Mouse (Mus musculus) frontal cortex, postnatal 14 days (tissue): Measurements from ENCODE around the gene Apol8.

Experiments
- DNase-seq, 2 experiments: peaks; one replicate each; pipeline ENCODE4 v3.0.0; 2022; ENCODE audit warnings: low spot score in 2 of 2

Gene Apol8

GRCm38 (mm10) chr15:77785807-77786206 lies 29.0 kb upstream of the Apol8 start:
- no peak for DNase-seq

GRCm38 (mm10) chr15:77784039-77784824 lies 27.4 kb upstream of the Apol8 start:
- DNase-seq, result peak; percentile 58 to 70

GRCm38 (mm10) chr15:77782449-77783014 lies 25.7 kb upstream of the Apol8 start:
- DNase-seq, result no peak

GRCm38 (mm10) chr15:77775186-77775963 lies 18.6 kb upstream of the Apol8 start:
- peak in 1 of 2 experiments; percentile 63 for DNase-seq

- no peak for DNase-seq
Measured at GRCm38 (mm10) chr15:77774303-77774702, 17.5 kb upstream of the Apol8 start.

- no peak for DNase-seq
Measured at GRCm38 (mm10) chr15:77773099-77773915, 16.5 kb upstream of the Apol8 start.

- DNase-seq, result no peak
Measured at GRCm38 (mm10) chr15:77770942-77771341, 14.1 kb upstream of the Apol8 start.

GRCm38 (mm10) chr15:77770341-77770740 lies 13.5 kb upstream of the Apol8 start:
- no peak for DNase-seq

- no peak for DNase-seq
Measured at GRCm38 (mm10) chr15:77766981-77767380, 10.2 kb upstream of the Apol8 start.

GRCm38 (mm10) chr15:77765484-77766093 lies 8.8 kb upstream of the Apol8 start:
- DNase-seq, result no peak

- no peak for DNase-seq
Measured at GRCm38 (mm10) chr15:77764391-77765006, 7.7 kb upstream of the Apol8 start.

GRCm38 (mm10) chr15:77763702-77764101 lies 6.9 kb upstream of the Apol8 start:
- no peak for DNase-seq

- DNase-seq, result no peak
Measured at GRCm38 (mm10) chr15:77763050-77763449, 6.2 kb upstream of the Apol8 start.

- no peak for DNase-seq
Measured at GRCm38 (mm10) chr15:77761561-77762380, 5.0 kb upstream of the Apol8 start.

- no peak for DNase-seq
Measured at GRCm38 (mm10) chr15:77761083-77761482, 4.3 kb upstream of the Apol8 start.

GRCm38 (mm10) chr15:77760037-77760436 lies 3.2 kb upstream of the Apol8 start:
- no peak for DNase-seq

GRCm38 (mm10) chr15:77757586-77758226 lies 903 bp upstream of the Apol8 start:
- DNase-seq, result no peak

- no peak for DNase-seq
Measured at GRCm38 (mm10) chr15:77756081-77756480, 722 bp downstream of the Apol8 start.

- no peak for DNase-seq
Measured at GRCm38 (mm10) chr15:77755132-77755531, 1.7 kb downstream of the Apol8 start.

GRCm38 (mm10) chr15:77752443-77752842 lies 4.4 kb downstream of the Apol8 start:
- no peak for DNase-seq
